Mouse (Mus musculus) left cerebral cortex, postnatal 25 days (tissue): ENCODE results near the gene Ptafr. TPM values are rescaled to one million over a fixed set of nuclear protein-coding genes. Genes with fewer than 3 reads are reported as not detected.
"Not testable (repeated sequence)": the region's sequence is repeated elsewhere in the genome, so short reads cannot be mapped to it uniquely, and the experiment has no call there.

Source experiments
- DNase-seq, 2 experiments: peaks; one replicate each; pipeline ENCODE4 v3.0.0; 2022; ENCODE audit warnings: low spot score in 2 of 2, mixed read lengths in 1 of 2
- intact Hi-C: fragments of 180-260 bp; cut with DNase I; formaldehyde crosslinking; loops from one replicate; pipeline ENCODE4 v1.15.1; 2025
- total RNA-seq, 2 experiments: library from RNA; stranded (reverse); gene quantifications; 2 replicates each; pipeline ENCODE4 v1.2.3; 2021

Ptafr gene
- total RNA-seq, 2 experiments from 2014 or later = 1.6 to 1.7 TPM

DNA sequence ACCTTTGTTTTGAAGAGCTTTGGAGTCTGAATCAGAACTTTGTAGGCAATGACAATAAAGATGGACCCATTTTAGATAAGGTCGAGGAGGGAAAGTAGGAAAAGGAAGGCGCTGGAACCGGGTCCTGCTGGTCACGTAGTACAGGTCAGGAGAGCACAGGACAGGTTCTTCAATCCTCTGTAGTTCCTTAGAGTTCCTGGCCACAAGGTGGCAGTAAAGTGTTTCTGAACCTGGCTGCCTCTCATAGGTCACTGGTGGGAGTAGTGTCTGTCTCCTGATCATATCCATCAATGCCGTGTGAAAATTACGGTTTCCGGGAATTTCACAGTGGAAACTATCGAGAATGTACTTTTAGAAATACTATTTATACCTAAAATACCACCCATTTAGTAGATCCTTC, 18.0 kb upstream of the Ptafr start:
- peak; percentile 68 to 77 for DNase-seq
- intact Hi-C loops = loop anchor here (1.0 to 2.0 kb wide), 2 partner anchors 91 to 131 kb away; no protein-coding TSS in a partner anchor

DNA sequence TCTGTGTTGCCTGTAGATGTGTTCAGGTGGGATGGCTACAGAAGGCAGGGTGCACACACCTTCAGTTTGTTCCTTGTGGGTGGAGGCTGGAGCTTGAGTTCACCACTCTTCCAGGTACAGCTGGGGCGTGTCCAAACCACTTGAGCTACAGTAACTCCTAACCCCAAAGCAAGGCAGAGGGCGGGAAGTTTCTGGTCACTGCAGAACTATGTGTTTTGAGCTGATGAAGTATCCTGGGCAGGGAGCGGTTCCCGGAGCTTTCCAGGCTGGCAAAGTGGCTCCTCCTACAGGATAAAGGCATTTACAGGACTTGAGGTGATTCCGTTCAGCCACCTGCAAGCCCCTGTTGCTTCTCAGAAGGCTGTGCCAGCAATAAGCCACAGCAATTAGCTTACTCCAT, 9.6 kb upstream of the Ptafr start:
- intact Hi-C loops = no loop called here
- no peak for DNase-seq

DNA sequence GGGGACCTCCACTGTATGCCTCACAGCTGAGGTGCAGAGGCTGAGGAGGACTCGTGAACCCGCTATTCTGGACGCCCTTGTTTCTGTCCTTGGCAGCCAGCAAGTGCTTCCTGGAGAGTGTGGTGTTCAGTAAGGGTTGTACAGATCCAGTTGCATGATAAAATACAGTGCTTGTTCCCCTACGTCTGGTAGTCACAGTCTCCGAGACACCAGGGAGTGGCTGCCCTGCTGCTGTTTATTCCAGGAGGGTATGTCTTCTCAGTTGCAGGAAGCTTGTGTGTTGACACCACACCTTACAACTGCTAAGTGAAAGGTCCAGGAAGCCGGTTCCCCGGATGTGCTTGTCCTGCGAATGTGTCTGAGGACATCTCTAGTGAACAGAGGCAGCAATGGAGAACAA, 9.2 kb upstream of the Ptafr start:
- intact Hi-C loops = no loop called here
- no peak for DNase-seq

DNA sequence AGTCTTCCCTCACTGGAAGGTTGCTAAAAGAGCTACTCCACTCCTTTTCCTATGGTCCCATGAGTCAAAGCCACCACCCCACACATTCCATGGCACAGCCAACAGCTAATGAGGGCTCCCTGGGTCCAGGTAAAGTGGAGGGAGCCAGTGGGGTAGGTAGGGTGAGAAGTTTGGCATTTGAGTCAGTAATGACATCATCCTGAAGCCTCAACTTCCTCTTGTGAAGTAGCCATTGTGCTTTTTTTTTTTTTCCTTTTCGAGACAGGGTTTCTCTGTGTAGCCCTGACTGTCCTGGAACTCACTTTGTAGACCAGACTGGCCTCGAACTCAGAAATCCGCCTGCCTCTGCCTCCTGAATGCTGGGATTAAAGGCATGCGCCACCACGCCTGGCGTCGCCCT, 8.3 kb upstream of the Ptafr start:
- intact Hi-C loops, DNase-seq: not testable (repeated sequence)

DNA sequence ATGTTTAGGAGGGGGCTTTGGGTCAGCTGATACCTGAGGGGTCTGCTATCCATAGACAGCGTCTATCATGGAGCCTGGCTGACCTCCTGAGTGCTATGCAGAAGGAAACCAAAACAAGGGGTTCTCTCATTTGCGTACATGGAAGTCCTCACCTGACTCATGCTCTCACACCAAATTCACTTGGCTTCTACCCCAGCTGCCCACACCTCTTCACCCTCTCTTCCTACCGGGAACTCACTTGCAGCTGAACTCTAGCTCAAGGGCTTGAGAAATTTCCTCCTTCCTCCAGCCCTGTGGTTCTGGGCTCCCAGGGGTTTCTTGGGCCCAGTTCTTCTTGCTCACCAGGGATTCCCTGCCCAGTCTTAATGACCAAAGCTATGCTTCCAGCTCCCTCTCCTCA, 606 bp upstream of the Ptafr start:
- DNase-seq = no peak
- intact Hi-C loops = no loop called here

DNA sequence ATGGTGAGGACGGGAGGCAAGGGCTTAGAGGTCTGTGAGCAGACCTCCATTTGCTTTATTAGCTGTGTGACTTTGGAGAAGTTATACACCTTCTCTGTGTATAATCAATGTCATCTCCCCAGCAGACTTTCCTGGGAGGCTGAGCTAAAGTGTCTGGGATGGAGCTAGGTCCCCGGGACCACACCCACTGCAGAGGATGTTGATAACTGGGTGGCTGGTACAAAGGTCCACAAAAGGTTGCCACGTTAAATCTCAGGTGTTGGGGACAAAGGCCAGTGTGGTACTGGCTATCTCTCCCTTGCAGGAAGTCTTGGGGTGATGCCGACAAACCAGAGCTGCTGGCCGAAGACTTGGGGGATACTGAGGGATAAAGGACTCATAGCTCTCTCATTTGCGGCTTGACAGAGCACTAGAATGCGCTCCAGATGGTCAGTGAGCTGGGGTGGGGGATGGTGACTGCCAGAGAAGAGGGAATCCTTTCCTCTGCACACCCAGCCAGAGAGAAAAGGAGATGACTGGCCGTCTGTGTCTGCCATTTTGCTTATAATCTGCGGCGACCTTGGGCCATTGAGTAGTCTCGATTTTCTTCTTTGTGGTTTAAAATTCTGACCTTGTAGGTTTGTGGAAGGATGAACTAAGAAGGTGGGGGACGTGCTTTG, 1.4 kb downstream of the Ptafr start:
- peak in 1 of 2 experiments; percentile 51 for DNase-seq
- intact Hi-C loops = loop anchor here (5.0 kb wide), 1 partner anchor 52 kb away; no protein-coding TSS in a partner anchor

DNA sequence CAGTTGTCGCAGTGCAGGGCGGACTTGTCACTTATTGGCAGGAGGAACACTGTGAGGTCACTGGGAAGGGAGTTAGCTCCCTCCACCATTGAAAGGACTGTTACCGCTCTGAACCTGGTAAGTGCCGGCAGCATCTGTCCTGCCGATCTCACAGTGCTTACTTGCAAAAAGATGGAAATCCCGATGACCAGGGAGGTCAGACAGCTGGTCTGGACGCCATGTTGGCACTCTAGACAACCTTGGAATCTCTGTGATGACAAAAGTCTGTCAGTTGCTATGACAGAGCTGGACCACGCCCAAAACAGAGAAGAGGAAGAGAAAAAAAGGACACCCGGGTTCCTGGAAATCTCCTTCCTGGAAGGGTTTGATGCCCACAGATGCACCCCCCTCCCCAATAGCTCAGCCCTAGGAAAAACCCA, 3.5 kb downstream of the Ptafr start:
- intact Hi-C loops = loop anchor here (5.0 kb wide), 1 partner anchor 50 kb away; no protein-coding TSS in a partner anchor
- DNase-seq = no peak

DNA sequence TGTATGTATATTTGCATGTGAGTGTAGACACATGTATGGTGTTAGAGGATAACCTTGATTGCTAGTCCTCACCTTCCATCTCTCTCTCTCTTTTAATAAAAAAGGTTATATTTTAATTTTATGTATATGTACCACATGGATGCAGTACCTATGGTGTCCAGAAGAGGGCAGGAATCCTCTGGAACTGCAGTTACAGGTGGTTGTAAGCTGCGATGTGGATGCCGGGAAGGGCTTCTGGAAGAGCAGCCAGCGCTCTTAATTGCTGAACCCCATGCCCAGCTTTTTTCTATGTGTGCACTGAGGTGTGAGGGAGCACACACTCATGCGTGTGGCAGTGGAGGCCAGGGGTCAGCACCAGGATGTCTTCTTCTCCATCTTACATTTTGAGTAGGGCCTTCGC, 5.2 kb downstream of the Ptafr start:
- no peak for DNase-seq
- intact Hi-C loops = loop anchor here (5.0 kb wide), 1 partner anchor 48 kb away; no protein-coding TSS in a partner anchor

DNA sequence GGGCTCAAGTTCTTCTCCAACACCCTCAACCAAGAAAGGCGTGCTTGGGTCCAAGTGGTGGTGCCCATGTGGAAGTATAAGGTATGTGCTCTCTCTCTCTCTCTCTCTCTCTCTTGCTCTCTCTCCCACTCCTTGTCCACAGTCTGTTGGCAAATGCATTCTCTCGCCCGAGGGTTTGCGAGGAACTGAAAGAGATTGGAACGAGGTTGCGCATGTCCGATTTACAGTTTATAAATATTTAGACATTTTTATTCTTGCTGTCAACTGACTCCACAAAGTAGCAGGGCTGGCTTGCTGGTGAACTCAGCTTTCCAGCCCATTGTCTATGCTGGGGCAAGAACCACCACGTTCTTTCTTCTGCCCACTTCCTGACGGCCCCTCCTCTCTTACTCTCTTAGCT, 7.3 kb downstream of the Ptafr start:
- intact Hi-C loops = no loop called here
- no peak for DNase-seq

DNA sequence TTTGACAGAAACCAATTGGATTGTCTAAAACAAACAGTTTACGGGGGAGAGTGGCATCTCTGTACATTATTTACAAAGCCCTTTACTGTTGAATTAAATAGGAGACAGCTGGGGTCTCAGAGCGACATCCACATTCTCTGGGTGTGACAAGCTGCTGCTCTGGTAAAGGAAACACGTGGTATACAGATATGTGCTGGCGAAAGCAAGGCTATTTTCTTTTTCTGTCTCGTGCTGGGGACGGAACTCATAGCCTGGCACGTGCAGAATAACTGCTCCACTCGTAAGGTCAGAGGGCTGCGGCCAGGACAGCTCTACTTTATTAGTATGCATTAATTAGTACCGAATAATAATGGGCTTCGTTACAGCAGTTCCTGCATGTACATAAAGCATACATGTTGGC, 9.5 kb downstream of the Ptafr start:
- no peak for DNase-seq
- intact Hi-C loops = no loop called here

DNA sequence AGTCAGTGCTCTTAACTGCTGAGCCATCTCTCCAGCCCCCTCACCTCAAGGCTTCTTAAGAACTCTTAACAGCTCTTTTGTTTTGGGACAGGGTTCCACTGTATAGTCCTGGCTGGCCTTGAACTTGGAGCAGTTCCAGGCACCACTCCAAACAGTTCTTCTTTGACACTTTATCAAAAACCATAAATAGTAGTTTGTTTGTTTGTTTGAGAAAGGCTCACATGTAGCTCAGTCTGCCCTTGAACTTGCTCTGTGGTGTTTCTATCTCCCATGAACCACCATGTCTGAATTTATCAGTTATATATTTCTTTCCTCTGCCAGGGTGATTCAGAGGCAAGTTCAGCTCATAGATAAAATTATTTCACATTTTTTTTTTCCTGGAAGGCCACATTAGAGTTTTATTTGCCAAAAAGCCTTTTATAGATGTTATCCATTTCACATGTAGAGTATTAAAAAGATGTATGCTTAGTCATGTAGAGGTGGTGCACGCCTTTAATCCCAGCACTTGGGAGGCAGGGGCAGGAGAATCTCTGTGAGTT, 11.0 kb downstream of the Ptafr start:
- DNase-seq = no peak
- intact Hi-C loops = no loop called here

DNA sequence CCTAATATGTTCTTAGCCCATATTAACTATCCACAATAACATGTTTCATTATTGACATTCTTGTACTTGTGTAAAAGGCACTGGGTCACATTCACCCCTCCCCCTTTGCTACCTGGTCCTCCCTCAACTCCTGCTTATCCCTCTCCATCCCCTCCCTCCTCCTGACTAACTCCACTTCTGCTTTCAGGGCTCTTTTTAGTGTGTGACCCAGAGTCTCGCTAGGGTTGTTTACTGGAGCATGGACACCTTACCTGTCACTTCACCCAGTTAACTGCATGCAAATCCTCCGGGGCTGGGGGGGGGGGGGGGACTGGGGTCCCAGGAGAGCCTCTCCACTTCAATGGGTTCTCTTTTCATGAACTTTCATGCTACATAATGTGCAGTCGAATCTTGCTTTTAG, 19.9 kb downstream of the Ptafr start:
- intact Hi-C loops = no loop called here

DNA sequence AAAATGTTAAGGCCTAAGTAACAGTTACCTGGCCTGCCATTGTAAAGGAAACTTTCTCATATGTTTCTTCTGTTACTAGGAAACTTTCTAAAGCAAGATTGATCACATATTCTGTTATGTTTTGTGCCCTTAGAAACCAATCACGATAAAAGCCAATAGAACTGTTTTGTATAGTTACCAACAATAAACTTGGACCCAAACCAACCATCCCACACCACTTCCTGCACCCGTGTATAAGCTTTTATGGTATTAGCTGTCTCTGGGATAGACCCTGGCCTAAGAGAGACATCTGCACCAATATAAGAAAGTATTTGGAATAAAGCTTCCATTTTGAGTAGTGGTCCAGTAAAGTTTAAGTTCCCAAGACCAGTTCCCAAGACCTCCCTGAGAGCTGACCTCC, 21.1 kb downstream of the Ptafr start:
- no peak for DNase-seq
- intact Hi-C loops = no loop called here

More for the DNA sequence above, 19.9 kb downstream of the Ptafr start:
- DNase-seq = no peak

DNA sequence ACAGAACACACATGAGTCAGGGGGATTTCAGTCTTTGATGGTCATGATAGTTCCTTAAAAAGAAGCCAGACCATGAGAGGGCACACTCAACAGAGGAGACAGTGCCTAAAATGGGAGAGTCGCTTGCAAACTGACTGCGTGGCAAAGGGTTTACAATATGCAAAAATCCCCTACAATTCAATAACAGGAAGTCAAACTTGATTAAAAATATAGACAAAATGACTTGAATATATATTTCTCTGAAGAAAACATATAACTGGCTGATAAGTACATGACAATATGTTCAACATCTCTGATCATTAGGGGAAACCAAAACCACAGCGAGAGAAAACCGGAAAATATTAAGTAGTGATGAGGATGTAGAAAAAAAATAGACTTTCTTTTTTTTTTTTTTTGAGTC, 22.4 kb downstream of the Ptafr start:
- intact Hi-C loops = no loop called here
- no peak for DNase-seq

DNA sequence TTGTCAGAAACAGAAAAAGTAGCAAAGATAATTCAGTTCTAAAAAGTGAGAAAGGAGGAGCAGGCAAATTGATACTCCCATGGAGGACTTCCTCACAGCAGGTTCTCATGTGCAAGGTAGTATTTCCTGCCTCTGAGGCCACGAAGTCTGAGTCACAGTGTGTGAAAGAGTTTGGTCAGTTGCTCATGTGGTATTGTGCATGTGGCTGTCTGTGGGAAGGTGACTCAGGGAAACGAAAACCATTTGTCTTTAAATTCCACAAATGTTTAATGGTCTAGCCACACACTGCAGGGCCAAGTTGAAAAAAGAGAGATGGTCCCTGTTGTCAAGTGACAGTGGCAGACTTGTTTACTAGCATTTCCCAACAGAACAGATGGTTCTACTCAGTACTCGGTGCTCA, 24.6 kb downstream of the Ptafr start:
- intact Hi-C loops = no loop called here
- DNase-seq = no peak

DNA sequence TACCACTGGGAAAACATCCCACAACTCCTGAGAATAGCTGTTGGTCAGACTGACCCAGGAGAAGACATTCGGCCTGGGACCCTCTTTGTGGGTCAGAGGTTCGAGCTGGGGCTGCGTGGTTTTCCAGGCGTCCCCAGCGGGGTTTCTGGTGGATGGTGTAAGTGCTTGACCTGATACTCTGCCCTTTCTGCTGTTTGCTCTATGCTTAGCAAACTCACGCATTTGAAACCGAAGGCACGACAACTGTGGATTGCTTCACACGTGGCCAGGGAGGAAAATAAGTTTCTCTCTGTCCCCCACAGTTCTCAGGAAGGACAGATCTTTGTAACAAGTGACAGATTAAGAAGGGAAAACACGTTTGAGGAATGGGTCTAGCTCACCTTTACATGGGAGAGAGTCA, 26.8 kb downstream of the Ptafr start:
- DNase-seq = no peak
- intact Hi-C loops = no loop called here

DNA sequence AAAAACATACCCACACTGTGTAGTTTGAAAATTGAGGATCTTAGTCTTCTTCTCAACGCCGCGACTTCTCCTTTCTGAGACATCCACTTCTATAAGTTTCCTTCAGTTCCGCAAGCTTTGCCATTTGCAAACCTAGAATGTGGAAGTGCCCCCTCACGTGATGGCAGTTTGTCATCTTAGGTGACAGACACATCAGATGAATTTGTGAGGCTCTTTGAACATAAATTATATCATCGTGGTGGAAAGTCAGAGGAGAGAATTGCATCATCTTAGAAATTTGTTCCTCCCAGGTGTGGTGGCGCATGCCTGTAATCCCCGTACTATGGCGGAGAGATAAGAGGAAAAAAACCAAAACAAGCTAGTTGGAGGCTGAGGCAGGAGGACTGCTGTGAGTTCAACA, 29.1 kb downstream of the Ptafr start:
- intact Hi-C loops = no loop called here
- peak in 1 of 2 experiments; percentile 19 for DNase-seq

DNA sequence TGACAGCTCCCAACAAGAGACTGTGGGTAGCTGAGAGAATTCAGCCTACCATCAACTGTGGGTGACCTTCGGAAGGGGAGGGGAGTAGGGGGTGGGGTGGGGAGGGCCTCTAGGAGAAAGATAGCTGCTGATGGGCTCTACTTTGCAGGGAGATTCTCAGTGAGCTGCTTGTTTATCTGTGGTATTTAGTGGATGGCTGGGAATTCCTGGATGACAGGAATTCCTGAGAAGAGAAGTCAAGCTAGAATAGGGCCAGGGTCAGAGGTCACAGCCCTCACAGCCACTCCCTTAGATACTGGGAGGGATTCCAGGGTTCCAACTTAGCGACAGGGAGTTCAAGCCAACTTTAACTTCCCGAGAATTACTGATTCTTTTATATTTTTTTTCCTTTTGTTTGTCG, 30.3 kb downstream of the Ptafr start:
- intact Hi-C loops = no loop called here
- DNase-seq = no peak

DNA sequence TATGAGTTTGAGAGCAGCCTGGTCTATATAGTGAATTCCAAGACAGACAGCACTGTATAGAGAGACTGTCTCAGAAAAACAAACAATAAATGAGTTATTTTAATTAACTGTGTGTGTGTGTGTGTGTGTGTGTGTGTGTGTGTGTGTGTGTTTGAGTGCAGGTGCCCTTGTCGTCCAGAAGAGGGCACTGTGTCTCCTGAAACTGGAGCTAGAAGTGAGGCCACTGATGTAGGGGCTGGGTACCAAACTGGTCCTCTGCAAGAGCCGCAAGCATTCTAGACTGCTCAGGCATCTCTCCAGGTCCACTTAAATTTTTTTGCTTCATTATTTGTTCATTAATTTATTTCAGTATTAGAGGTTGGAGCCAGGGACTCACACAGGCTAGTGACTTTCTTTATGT, 35.0 kb downstream of the Ptafr start:
- intact Hi-C loops = no loop called here
- no peak for DNase-seq

DNA sequence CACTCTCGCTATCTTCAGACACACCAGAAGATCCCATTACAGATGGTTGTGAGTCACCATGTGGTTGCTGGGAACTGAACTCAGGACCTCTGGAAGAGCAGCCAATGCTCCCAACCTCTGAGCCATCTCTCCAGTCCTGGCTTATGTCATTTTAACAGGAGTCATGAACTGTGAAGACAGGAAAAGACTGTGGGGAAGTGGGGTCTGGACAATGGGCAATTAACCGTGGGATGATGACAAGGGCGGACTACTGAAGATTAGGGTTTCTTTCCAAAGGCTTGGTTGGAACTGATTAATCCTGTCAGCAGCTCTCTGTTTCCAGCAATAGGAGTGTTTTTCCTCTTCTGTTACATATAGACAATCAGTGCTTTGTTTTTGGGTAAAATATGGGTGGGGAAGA, 35.9 kb downstream of the Ptafr start:
- intact Hi-C loops = no loop called here

DNA sequence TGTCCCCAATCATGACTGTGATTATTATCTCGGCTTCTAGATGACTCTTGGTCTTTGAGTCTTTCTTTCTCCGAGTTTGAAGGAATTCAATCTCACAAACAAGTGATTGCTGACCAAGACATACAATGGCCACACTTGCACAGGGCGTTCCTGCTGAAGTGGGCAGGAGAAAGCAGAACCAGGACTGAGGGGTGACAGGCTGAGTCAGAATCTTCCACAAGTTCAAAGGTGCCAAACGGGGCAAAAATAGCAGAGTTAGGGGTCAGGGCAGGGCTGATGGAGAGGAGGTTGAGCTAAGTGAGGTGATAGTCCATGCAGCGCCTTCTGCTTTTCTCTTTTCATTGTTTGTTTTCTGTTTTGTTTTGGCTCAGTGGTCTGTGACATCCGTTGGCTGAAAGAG, 36.6 kb downstream of the Ptafr start:
- intact Hi-C loops = no loop called here
- no peak for DNase-seq

More for the DNA sequence above, 35.9 kb downstream of the Ptafr start:
- no peak for DNase-seq

DNA sequence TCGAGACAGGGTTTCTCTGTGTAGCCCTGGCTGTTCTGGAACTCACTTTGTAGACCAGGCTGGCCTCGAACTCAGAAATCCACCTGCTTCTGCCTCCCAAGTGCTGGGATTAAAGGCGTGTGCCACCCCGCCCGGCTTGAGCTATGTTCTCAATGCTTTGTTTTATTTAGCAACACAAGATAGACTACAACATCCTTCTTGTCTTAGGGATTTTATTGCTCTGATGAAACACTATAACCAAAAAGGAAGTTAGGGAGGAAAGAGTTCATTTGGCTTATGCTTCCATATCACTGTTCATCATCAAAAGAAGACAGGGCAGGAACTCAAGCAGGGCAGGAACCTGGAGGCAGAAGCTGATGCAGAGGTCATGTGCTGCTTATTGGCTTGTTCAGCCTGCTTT, 37.4 kb downstream of the Ptafr start:
- intact Hi-C loops, DNase-seq: not testable (repeated sequence)
